Mouse (Mus musculus) MEL (cell line): ENCODE data around the gene Ring1. TPM values are rescaled to one million over a fixed set of nuclear protein-coding genes. Genes with fewer than 3 reads are reported as not detected.
A peak's percentile ranks its signal among the peaks of the same experiment; 100 is the strongest.

Source experiments
- DNase-seq: peaks from one replicate; pipeline ENCODE4 v3.0.0; 2011; ENCODE audit warnings: low read depth, low spot score
- H3K27ac ChIP-seq: 2 replicates; pipeline ENCODE4 v1.5.1; 2012; ENCODE audit warnings: low read depth, mild to moderate bottlenecking, control low read depth, low read length, moderate library complexity; ENCODE audit not compliant: control insufficient read depth
- H3K27me3 ChIP-seq, 2 experiments: fragments of 150-350 bp in 1 of 2; sonication (generic) in 1 of 2; 2 replicates each; pipeline ENCODE4 v1.6.1; 2012; ENCODE audit warnings: low read length in 2 of 2, mild to moderate bottlenecking in 2 of 2, improper control_type of control experiment in 1 of 2, moderate library complexity in 1 of 2; ENCODE audit not compliant: insufficient read depth in 2 of 2, control insufficient read depth in 1 of 2
- H3K36me3 ChIP-seq, 2 experiments: 2 replicates each; pipeline ENCODE4 v1.6.1; 2012 to 2014; ENCODE audit warnings: low read length in 2 of 2, improper control_type of control experiment in 1 of 2, inconsistent platforms in 1 of 2, mild to moderate bottlenecking in 1 of 2; ENCODE audit not compliant: insufficient read depth in 2 of 2, control insufficient read depth in 1 of 2
- H3K4me1 ChIP-seq, 2 experiments: fragments of 150-350 bp in 1 of 2; sonication (generic) in 1 of 2; 2 replicates each; pipeline ENCODE4 v1.6.1; 2012; ENCODE audit warnings: low read length in 2 of 2, improper control_type of control experiment in 1 of 2, mild to moderate bottlenecking in 1 of 2; ENCODE audit not compliant: insufficient read depth in 2 of 2, control insufficient read depth in 1 of 2
- H3K4me3 ChIP-seq, 2 experiments: fragments of 150-350 bp in 1 of 2; sonication (generic) in 1 of 2; 2 replicates each; pipeline ENCODE4 v1.5.1; 2012; ENCODE audit warnings: low read depth in 2 of 2, low read length in 2 of 2, mild to moderate bottlenecking in 2 of 2, moderate library complexity in 2 of 2, control low read depth in 1 of 2, improper control_type of control experiment in 1 of 2; ENCODE audit not compliant: control insufficient read depth in 1 of 2, insufficient read depth in 1 of 2
- H3K79me2 ChIP-seq: 2 replicates; pipeline ENCODE4 v1.6.1; 2012; ENCODE audit warnings: mild to moderate bottlenecking, low read length, moderate library complexity; ENCODE audit not compliant: control insufficient read depth, poor library complexity, insufficient read depth
- H3K9ac ChIP-seq: 2 replicates; pipeline ENCODE4 v1.6.1; 2012; ENCODE audit warnings: low read depth, mild to moderate bottlenecking, control low read depth, low read length, moderate library complexity; ENCODE audit not compliant: control insufficient read depth, poor library complexity, severe bottlenecking
- H3K9me3 ChIP-seq: fragments of 150-350 bp; sonication (generic); replicated peaks from 2 replicates; pipeline ENCODE4 v1.6.1; 2012; ENCODE audit warnings: mild to moderate bottlenecking, low read length, improper control_type of control experiment, moderate library complexity; ENCODE audit not compliant: insufficient read depth
- CHD2 ChIP-seq: IDR thresholded peaks from 2 replicates; pipeline ENCODE4 v1.6.1; 2011; ENCODE audit warnings: low read length, improper control_type of control experiment
- EP300 ChIP-seq, 2 experiments: IDR thresholded peaks; 2 replicates each; pipeline ENCODE4 v1.6.1; 2011; ENCODE audit warnings: improper control_type of control experiment in 2 of 2, low read length in 2 of 2, low read depth in 1 of 2, mild to moderate bottlenecking in 1 of 2
- ETS1 ChIP-seq: IDR thresholded peaks from 2 replicates; pipeline ENCODE4 v1.6.1; 2012; ENCODE audit warnings: low read depth, mild to moderate bottlenecking, inconsistent platforms, low read length, improper control_type of control experiment, moderate library complexity
- GABPA ChIP-seq: IDR thresholded peaks from 2 replicates; pipeline ENCODE4 v1.6.1; 2012; ENCODE audit warnings: low read depth, mild to moderate bottlenecking, inconsistent platforms, low read length, improper control_type of control experiment, moderate library complexity
- MAX ChIP-seq: IDR thresholded peaks from 2 replicates; pipeline ENCODE4 v1.6.1; 2011; ENCODE audit warnings: low read length, improper control_type of control experiment
- MAZ ChIP-seq: IDR thresholded peaks from 2 replicates; pipeline ENCODE4 v1.6.1; 2012; ENCODE audit warnings: low read depth, mild to moderate bottlenecking, inconsistent platforms, low read length, improper control_type of control experiment
- MXI1 ChIP-seq: IDR thresholded peaks from 2 replicates; pipeline ENCODE4 v1.6.1; 2011; ENCODE audit warnings: mild to moderate bottlenecking, low read depth, low read length, improper control_type of control experiment
- MYB ChIP-seq: IDR thresholded peaks from 2 replicates; pipeline ENCODE4 v1.6.1; 2011; ENCODE audit warnings: mild to moderate bottlenecking, low read depth, low read length, improper control_type of control experiment
- MYC ChIP-seq: IDR thresholded peaks from 2 replicates; pipeline ENCODE4 v1.6.1; 2011; ENCODE audit warnings: low read depth, mild to moderate bottlenecking, low read length, improper control_type of control experiment, moderate library complexity
- NELFE ChIP-seq: IDR thresholded peaks from 2 replicates; pipeline ENCODE4 v1.6.1; 2011; ENCODE audit warnings: low read depth, low read length, improper control_type of control experiment
- POLR2AphosphoS2 ChIP-seq: IDR thresholded peaks from 2 replicates; pipeline ENCODE4 v1.6.1; 2011; ENCODE audit warnings: low read length, improper control_type of control experiment
- POLR2AphosphoS5 ChIP-seq: IDR thresholded peaks from 2 replicates; pipeline ENCODE4 v1.6.1; 2012; ENCODE audit warnings: low read depth, borderline replicate concordance, mild to moderate bottlenecking, inconsistent platforms, low read length, moderate library complexity, mixed read lengths
- RCOR1 ChIP-seq: IDR thresholded peaks from 2 replicates; pipeline ENCODE4 v1.6.1; 2012; ENCODE audit warnings: low read depth, mild to moderate bottlenecking, inconsistent platforms, low read length, improper control_type of control experiment
- TBP ChIP-seq: IDR thresholded peaks from 2 replicates; pipeline ENCODE4 v1.8.0; 2011; ENCODE audit warnings: low read depth, low read length, improper control_type of control experiment
- USF1 ChIP-seq: IDR thresholded peaks from 2 replicates; pipeline ENCODE4 v1.6.1; 2014; ENCODE audit warnings: low read depth, mild to moderate bottlenecking, inconsistent platforms, low read length, improper control_type of control experiment, moderate library complexity
- ZKSCAN1 ChIP-seq: IDR thresholded peaks from 2 replicates; pipeline ENCODE4 v1.6.1; 2012; ENCODE audit warnings: low read depth, mild to moderate bottlenecking, inconsistent platforms, low read length, improper control_type of control experiment, moderate library complexity
- polyA plus RNA-seq, 2 experiments: library from polyadenylated mRNA; stranded (reverse) in 1 of 2; unstranded in 1 of 2; fragments of >175 nt in 1 of 2; fragments of >200 nt in 1 of 2; gene quantifications; 2 replicates each; pipeline versions ENCODE4 v1.2.1 to v1.2.4; 2012; ENCODE audit warnings: low replicate concordance in 2 of 2, low read depth in 1 of 2; ENCODE audit not compliant: insufficient read length in 2 of 2, insufficient read depth in 1 of 2, missing spikeins in 1 of 2
- total RNA-seq: library from RNA; depleted of rRNA; stranded (reverse); fragments of 300-350 nt; gene quantifications from 2 replicates; pipeline ENCODE4 v1.2.3, GENCODE M21; 2012

Gene Ring1
- total and polyA plus RNA-seq, 3 experiments, result 18.3 to 28.4 TPM; not detected in 1

GRCm38 (mm10) chr17:34026221-34026620, 1.7 kb upstream of the Ring1 start:
- H3K27me3 ChIP-seq, result no peaks in the 10 kb centered on the region
- DNase-seq, result peak; percentile 52
- no peaks in the 10 kb centered on the region for H3K9me3 ChIP-seq
- H3K79me2 ChIP-seq, result peaks cover 32% of the 10 kb centered on the region
- H3K36me3 ChIP-seq, result peaks cover 3 to 15% of the 10 kb centered on the region in 2 experiments; a peak in 3 of 4 replicates
- peaks cover 0 to 32% of the 10 kb centered on the region in 2 experiments; a peak in 2 of 4 replicates for H3K4me1 ChIP-seq
- TF ChIP-seq POLR2AphosphoS2, result 0 out of 2 replicates have a peak, but pooled peaks have one; percentile 4
- TF ChIP-seq POLR2AphosphoS5, result no peak
- TF ChIP-seq RCOR1, result no peak
- TF ChIP-seq MYB, result no peak
- no peak for TF ChIP-seq ETS1
- TF ChIP-seq CHD2, result 0 out of 2 replicates have a peak, but pooled peaks have one; percentile 13
- no peak for TF ChIP-seq MAX
- no peak overlapping the region for H3K9ac ChIP-seq
- H3K27ac ChIP-seq, result no peak overlapping the region
- no peak overlapping the region for H3K4me3 ChIP-seq

DNA sequence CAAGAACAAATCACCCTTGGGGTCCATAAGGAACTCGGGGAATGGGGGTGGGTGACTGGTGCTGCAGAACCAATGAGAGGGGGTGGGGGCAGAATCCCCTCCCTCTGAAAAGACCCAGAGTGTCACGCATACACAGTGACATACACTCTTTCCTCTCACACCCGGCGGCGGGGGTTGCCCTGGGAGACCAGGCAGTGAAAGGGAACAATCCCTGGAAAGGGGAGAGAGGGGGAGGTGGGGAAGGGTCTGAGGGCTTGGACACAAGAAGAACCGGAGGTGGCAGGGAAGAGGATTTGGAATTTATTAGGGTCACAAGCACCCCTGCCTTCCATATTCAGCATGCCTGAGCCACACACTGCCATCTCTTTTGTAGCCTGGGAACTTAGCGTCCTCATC, 1.3 kb upstream of the Ring1 start:
- Histone ChIP-seq H3K27ac (no peak overlapping the region), H3K4me3 (peak overlapping the region in 1 of 2 experiments; percentile 96; a peak in 1 of 4 replicates), H3K9me3 (no peaks in the 10 kb centered on the region), H3K9ac (peak overlapping the region; percentile 96), H3K4me1 (peaks cover 0 to 31% of the 10 kb centered on the region in 2 experiments; a peak in 2 of 4 replicates), H3K36me3 (peaks cover 3 to 15% of the 10 kb centered on the region in 2 experiments; a peak in 3 of 4 replicates), H3K27me3 (no peaks in the 10 kb centered on the region), H3K79me2 (peaks cover 28% of the 10 kb centered on the region)
- TF ChIP-seq EP300 (IDR thresholded peaks at IDR 0.05; ENCODE audit: low read depth in 1 of 2, low read length in 2 of 2), result no peak
- no peak; the same call in 1 of the 2 replicates for TF ChIP-seq POLR2AphosphoS2
- TF ChIP-seq MAZ, result no peak
- no peak for TF ChIP-seq TBP
- no peak for TF ChIP-seq GABPA
- no peak for TF ChIP-seq MYC
- no peak for TF ChIP-seq NELFE
- no peak for TF ChIP-seq MXI1
- TF ChIP-seq USF1, result no peak
- no peak for TF ChIP-seq ZKSCAN1
- no peak for DNase-seq
